Mouse (Mus musculus) CH12F3 (cell line): ENCODE data around the gene Ctnnbl1.

Source experiments
- in situ Hi-C: fragments of 300-500 bp; cut with MboI; formaldehyde crosslinking; loops from 2 replicates; pipeline ENCODE4 v1.14.3; 2020; ENCODE audit warnings: low sequenced_read_pairs

The Ctnnbl1 gene

GRCm38 (mm10) chr2:157818576-157819320 is 81.5 kb downstream of the Ctnnbl1 start:
- in situ Hi-C loops, result no loop called here

GRCm38 (mm10) chr2:157819401-157819800 is 82.2 kb downstream of the Ctnnbl1 start:
- in situ Hi-C loops, result no loop called here

GRCm38 (mm10) chr2:157821259-157821658 is 84.1 kb downstream of the Ctnnbl1 start:
- in situ Hi-C loops, result no loop called here

- in situ Hi-C loops, result no loop called here
These were observed 86.3 kb downstream of the Ctnnbl1 start for GRCm38 (mm10) chr2:157823456-157823855.

- in situ Hi-C loops, result no loop called here
These were observed 87.0 kb downstream of the Ctnnbl1 start for GRCm38 (mm10) chr2:157824249-157824648.

GRCm38 (mm10) chr2:157830101-157830500 is 92.9 kb downstream of the Ctnnbl1 start:
- in situ Hi-C loops, result no loop called here

GRCm38 (mm10) chr2:157830620-157831354 is 93.6 kb downstream of the Ctnnbl1 start:
- in situ Hi-C loops, result no loop called here

- in situ Hi-C loops, result no loop called here
These were observed 99.8 kb downstream of the Ctnnbl1 start for GRCm38 (mm10) chr2:157837050-157837449.

GRCm38 (mm10) chr2:157838206-157838923 is 101.2 kb downstream of the Ctnnbl1 start:
- in situ Hi-C loops, result no loop called here

GRCm38 (mm10) chr2:157840641-157841078 is 103.5 kb downstream of the Ctnnbl1 start:
- in situ Hi-C loops, result no loop called here

- in situ Hi-C loops, result no loop called here
These were observed 103.9 kb downstream of the Ctnnbl1 start for GRCm38 (mm10) chr2:157841121-157841520.

- in situ Hi-C loops, result no loop called here
These were observed 107.5 kb downstream of the Ctnnbl1 start for GRCm38 (mm10) chr2:157844746-157845145.

- in situ Hi-C loops, result no loop called here
These were observed 108.6 kb downstream of the Ctnnbl1 start for GRCm38 (mm10) chr2:157845831-157846230.

- in situ Hi-C loops, result no loop called here
These were observed 115.9 kb downstream of the Ctnnbl1 start for GRCm38 (mm10) chr2:157853135-157853534.

GRCm38 (mm10) chr2:157855814-157856213 is 118.6 kb downstream of the Ctnnbl1 start:
- in situ Hi-C loops, result no loop called here

- in situ Hi-C loops, result no loop called here
These were observed 120.3 kb downstream of the Ctnnbl1 start for GRCm38 (mm10) chr2:157857496-157857895.

- in situ Hi-C loops, result no loop called here
These were observed 121.1 kb downstream of the Ctnnbl1 start for GRCm38 (mm10) chr2:157858317-157858716.

- in situ Hi-C loops, result no loop called here
These were observed 122.0 kb downstream of the Ctnnbl1 start for GRCm38 (mm10) chr2:157859046-157859701.

- in situ Hi-C loops, result no loop called here
These were observed 124.2 kb downstream of the Ctnnbl1 start for GRCm38 (mm10) chr2:157861273-157861944.

GRCm38 (mm10) chr2:157862306-157862705 is 125.1 kb downstream of the Ctnnbl1 start:
- in situ Hi-C loops, result no loop called here
